Mouse (Mus musculus): Measurements from ENCODE around the gene Rab40b. TPM values are rescaled to one million over a fixed set of nuclear protein-coding genes. Genes with fewer than 3 reads are reported as not detected.

The Rab40b gene
- polyA plus RNA-seq, 1 experiment, result not detected

DNA sequence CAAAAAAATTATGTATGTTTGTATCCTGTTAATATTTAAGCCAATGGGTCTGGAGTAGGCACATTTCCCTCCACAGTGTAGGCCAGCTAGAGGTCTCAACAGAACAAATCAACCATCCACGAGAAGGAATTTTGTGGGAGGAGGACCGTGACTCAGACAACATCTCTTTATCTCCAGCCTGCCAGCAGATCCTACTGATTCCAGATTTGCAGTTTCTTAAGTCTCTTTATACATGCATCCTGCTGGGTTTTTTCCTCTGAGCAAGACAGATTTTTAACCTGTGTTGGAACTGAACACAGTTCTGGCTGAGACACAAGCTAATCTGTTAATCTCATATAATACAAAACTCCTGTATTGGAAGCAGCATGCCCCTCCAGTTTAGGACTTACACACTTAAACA lies 30.9 kb upstream of the Rab40b start:
- 87% methylated on average over 2 of the region's 2 CpGs for WGBS
- Histone ChIP-seq H3K4me1 (ENCODE audit: control insufficient read depth, insufficient read depth, low read length) (no peaks in the 10 kb centered on the region; the same call in 1 of the 2 replicates), H3K4me3 (replicated peaks; ENCODE audit: control insufficient read depth, low read depth, low read length) (no peak overlapping the region), H3K27ac (ENCODE audit: control insufficient read depth, insufficient read depth, low read depth, low read length, poor library complexity) (no peak overlapping the region)
- no peak for TF ChIP-seq POLR2A (IDR thresholded peaks at IDR 0.05; ENCODE audit: borderline replicate concordance, control insufficient read depth, low read depth, low read length)
- TF ChIP-seq CTCF (IDR thresholded peaks at IDR 0.05; ENCODE audit: control insufficient read depth, insufficient read depth, low read length), result no peak

DNA sequence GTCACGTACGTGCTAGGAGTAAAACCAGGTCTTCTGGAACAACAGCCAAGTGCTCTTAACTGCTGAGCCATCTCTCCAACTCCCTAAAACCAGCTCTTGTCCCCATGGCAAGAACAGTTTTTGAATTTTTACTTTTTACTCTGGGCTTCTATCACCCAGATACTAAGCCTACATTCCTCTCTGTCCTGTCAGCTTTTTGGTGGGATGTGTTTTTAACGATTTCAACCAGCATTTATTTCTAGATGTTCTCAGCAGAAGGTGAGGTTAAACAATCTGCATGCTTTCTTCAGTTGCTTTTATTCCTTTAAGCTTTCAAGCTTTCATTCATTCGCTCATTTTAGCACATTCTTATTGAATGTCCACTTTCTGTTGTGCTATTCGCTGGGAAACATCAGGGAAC lies 29.9 kb upstream of the Rab40b start:
- Histone ChIP-seq H3K4me3 (replicated peaks; ENCODE audit: control insufficient read depth, low read depth, low read length) (no peak overlapping the region), H3K27ac (ENCODE audit: control insufficient read depth, insufficient read depth, low read depth, low read length, poor library complexity) (no peak overlapping the region), H3K4me1 (ENCODE audit: control insufficient read depth, insufficient read depth, low read length) (no peaks in the 10 kb centered on the region; the same call in 1 of the 2 replicates)
- WGBS, result 85% methylated on average over 5 of the region's 5 CpGs
- TF ChIP-seq CTCF (IDR thresholded peaks at IDR 0.05; ENCODE audit: control insufficient read depth, insufficient read depth, low read length) (no peak), POLR2A (IDR thresholded peaks at IDR 0.05; ENCODE audit: borderline replicate concordance, control insufficient read depth, low read depth, low read length) (no peak)

DNA sequence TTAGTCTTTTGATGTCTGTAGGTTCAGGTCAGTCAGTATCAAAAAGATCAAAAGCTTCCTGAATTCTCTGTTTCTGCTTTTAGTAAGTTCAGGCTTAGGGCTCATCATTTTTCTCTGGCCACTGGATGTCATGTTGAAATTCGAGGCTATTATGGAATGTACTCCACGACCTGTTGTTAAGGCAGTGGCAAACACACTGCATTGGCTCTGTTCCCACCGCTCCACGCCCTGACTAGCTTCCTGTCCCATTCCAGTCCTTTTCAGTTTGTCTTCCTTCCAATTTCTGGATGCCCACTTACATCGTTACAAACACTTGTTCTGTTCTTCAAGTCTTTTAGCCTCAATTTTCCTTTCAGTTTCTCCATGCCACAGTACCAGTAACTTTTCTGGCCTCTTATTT lies 27.3 kb upstream of the Rab40b start:
- TF ChIP-seq POLR2A (IDR thresholded peaks at IDR 0.05; ENCODE audit: borderline replicate concordance, control insufficient read depth, low read depth, low read length) (no peak), CTCF (IDR thresholded peaks at IDR 0.05; ENCODE audit: control insufficient read depth, insufficient read depth, low read length) (no peak)
- H3K4me1 ChIP-seq (ENCODE audit: control insufficient read depth, insufficient read depth, low read length), result no peaks in the 10 kb centered on the region
- H3K4me3 ChIP-seq (replicated peaks; ENCODE audit: control insufficient read depth, low read depth, low read length), result no peak overlapping the region
- WGBS, result 67% methylated on average over 5 of the region's 5 CpGs
- H3K27ac ChIP-seq (ENCODE audit: control insufficient read depth, insufficient read depth, low read depth, low read length, poor library complexity), result no peak overlapping the region

DNA sequence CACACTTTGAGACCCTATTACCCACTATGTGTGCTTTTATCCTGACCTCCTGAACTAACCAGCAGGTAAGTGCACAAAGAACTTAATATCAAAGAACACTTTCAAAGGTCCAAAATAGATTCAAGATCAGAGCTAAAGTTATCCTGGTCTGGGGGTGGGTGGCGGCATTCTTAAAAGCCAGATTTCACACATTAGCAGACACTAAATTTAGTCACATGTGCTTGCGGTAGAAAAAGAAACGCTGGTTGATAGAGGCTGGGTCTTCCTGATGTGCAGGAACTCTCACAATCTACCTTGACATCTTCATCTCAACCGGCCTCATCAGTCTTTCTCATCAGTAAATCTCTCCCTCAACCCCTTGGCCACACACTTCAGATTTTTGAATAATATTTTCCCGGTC lies 26.7 kb upstream of the Rab40b start:
- Histone ChIP-seq H3K27ac (ENCODE audit: control insufficient read depth, insufficient read depth, low read depth, low read length, poor library complexity) (no peak overlapping the region), H3K4me3 (replicated peaks; ENCODE audit: control insufficient read depth, low read depth, low read length) (no peak overlapping the region), H3K4me1 (ENCODE audit: control insufficient read depth, insufficient read depth, low read length) (no peaks in the 10 kb centered on the region)
- TF ChIP-seq CTCF (IDR thresholded peaks at IDR 0.05; ENCODE audit: control insufficient read depth, insufficient read depth, low read length) (no peak), POLR2A (IDR thresholded peaks at IDR 0.05; ENCODE audit: borderline replicate concordance, control insufficient read depth, low read depth, low read length) (no peak)
- 81% methylated on average over 5 of the region's 5 CpGs for WGBS

DNA sequence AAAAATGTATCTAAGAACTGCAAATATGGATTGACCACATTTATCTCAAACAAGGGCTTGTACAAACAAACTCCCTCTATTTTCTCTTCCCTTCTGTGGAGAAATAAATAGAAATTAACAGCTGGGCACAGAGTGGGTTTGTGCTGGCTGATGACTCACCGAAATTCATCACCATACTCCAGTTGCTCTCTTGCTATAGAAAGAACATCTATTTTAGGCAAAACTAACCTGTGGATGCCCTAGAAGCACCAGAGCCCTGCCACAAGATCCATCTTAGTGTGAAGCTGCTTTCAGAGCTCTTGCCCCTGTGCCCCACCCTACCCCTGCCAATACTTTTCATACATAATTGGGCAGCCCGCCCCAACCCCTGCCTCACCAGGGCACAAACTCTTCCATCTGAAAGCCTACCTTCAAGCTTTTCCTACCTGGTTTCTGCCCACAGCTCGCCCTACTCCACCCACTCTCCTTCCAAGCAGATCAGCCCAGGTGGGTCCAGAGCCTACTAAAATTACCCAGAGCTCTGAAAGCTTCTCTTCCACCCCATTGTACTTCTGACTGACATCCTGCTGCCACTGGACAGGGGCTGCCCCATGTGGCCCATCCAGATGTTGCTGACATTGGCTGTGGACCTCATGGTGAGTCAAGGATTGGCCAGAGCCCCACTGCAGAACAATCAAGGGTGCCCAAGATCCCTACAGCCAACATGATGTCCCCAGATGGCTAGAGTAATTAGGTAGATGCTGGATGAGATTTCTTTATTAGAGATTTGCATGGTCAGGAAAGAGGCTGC lies 19.5 kb upstream of the Rab40b start:
- Histone ChIP-seq H3K4me3 (replicated peaks; ENCODE audit: control insufficient read depth, low read depth, low read length) (no peak overlapping the region), H3K4me1 (ENCODE audit: control insufficient read depth, insufficient read depth, low read length) (no peaks in the 10 kb centered on the region; the same call in 1 of the 2 replicates), H3K27ac (ENCODE audit: control insufficient read depth, insufficient read depth, low read depth, low read length, poor library complexity) (no peak overlapping the region)
- TF ChIP-seq CTCF (IDR thresholded peaks at IDR 0.05; ENCODE audit: control insufficient read depth, insufficient read depth, low read length), result no peak
- no peak for TF ChIP-seq POLR2A (IDR thresholded peaks at IDR 0.05; ENCODE audit: borderline replicate concordance, control insufficient read depth, low read depth, low read length)
- 66% methylated on average over 3 of the region's 3 CpGs for WGBS

DNA sequence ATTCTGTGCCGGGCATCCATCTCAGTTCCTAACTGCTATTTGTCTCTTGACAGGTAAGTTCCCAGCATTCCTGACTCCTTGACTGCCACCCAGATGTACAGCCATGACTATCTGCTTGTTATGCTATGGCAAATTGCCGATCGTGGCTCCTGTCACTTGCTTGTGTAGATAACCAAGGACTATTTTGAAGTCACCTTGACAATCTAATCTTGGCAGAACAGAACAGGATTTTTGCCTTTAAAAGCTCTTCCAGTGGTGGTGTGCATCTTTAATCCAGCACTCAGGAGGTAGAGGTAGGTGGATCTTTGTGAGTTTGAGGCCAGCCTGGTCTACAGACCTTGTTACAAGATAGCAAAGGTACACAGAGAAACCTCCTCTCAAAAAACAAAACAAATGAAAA lies 4.4 kb upstream of the Rab40b start:
- no peaks in the 10 kb centered on the region; the same call in 1 of the 2 replicates for H3K4me1 ChIP-seq (ENCODE audit: control insufficient read depth, insufficient read depth, low read length)
- 72% methylated on average over 3 of the region's 3 CpGs for WGBS

DNA sequence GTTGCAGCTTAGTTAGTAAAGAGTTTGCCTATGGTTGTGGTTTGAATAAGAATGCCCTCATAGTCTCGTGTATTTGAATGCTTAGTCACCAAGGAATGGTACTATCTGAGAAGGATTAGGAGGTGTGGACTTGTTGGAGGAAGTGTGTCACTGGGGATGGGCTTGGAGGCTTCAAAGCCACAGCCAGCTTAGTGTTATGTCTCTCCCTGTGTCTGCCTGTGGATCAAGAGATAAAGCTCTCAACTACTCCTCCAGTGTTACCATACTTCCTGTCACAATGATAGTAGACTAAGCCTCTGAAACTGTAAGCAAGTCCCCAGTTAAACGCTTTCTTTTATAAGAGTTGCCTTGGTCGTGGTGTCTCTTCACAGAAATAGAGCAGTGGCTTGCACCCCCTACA lies 2.7 kb upstream of the Rab40b start:
- TF ChIP-seq POLR2A (IDR thresholded peaks at IDR 0.05; ENCODE audit: borderline replicate concordance, control insufficient read depth, low read depth, low read length) (no peak), CTCF (IDR thresholded peaks at IDR 0.05; ENCODE audit: control insufficient read depth, insufficient read depth, low read length) (no peak)
- H3K27ac ChIP-seq (ENCODE audit: control insufficient read depth, insufficient read depth, low read depth, low read length, poor library complexity), result no peak overlapping the region
- whole genome bisulfite sequencing, result 52% methylated on average over 3 of the region's 3 CpGs

More for the DNA sequence above, 4.4 kb upstream of the Rab40b start:
- TF ChIP-seq POLR2A (IDR thresholded peaks at IDR 0.05; ENCODE audit: borderline replicate concordance, control insufficient read depth, low read depth, low read length) (no peak), CTCF (IDR thresholded peaks at IDR 0.05; ENCODE audit: control insufficient read depth, insufficient read depth, low read length) (no peak)
- Histone ChIP-seq H3K27ac (ENCODE audit: control insufficient read depth, insufficient read depth, low read depth, low read length, poor library complexity) (no peak overlapping the region), H3K4me3 (replicated peaks; ENCODE audit: control insufficient read depth, low read depth, low read length) (no peak overlapping the region)

DNA sequence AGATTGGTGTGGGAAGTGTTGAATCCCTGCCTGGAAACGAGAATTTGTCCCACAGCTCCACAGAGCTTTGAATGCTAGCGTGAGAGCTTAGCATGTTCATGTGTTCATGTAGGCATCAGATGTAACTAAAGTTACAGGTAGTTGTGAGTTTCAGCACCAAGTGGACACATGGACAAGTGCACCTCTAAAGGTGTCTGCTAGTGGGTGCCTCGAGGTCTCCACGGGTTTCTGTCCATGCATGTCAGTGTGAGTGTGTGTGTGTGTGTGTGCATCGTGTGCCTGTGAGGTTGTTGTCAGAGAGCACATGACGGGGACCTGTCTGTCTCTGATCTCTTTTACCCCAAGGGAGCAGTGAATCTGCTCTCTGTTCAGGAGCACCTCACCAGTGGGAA lies 499 bp upstream of the Rab40b start:
- TF ChIP-seq POLR2A (IDR thresholded peaks at IDR 0.05; ENCODE audit: borderline replicate concordance, control insufficient read depth, low read depth, low read length), result no peak
- no peak for TF ChIP-seq CTCF (IDR thresholded peaks at IDR 0.05; ENCODE audit: control insufficient read depth, insufficient read depth, low read length)
- 13% methylated on average over 6 of the region's 6 CpGs for WGBS
- no peak overlapping the region for H3K4me3 ChIP-seq (replicated peaks; ENCODE audit: control insufficient read depth, low read depth, low read length)
- H3K4me1 ChIP-seq (ENCODE audit: control insufficient read depth, insufficient read depth, low read length), result no peaks in the 10 kb centered on the region; the same call in 1 of the 2 replicates
- no peak overlapping the region for H3K27ac ChIP-seq (ENCODE audit: control insufficient read depth, insufficient read depth, low read depth, low read length, poor library complexity)

More for the DNA sequence above, 2.7 kb upstream of the Rab40b start:
- H3K4me1 ChIP-seq (ENCODE audit: control insufficient read depth, insufficient read depth, low read length), result no peaks in the 10 kb centered on the region; the same call in 1 of the 2 replicates
- no peak overlapping the region for H3K4me3 ChIP-seq (replicated peaks; ENCODE audit: control insufficient read depth, low read depth, low read length)

All from bone marrow, adult 2 months (tissue).